Mouse (Mus musculus) ES-E14 (cell line): Measurements from ENCODE around the gene Dstn. TPM values are rescaled to one million over a fixed set of nuclear protein-coding genes. Genes with fewer than 3 reads are reported as not detected.
A peak's percentile ranks its signal among the peaks of the same experiment; 100 is the strongest.

ENCODE experiments used
- DNase-seq: peaks from one replicate; pipeline ENCODE4 v3.0.0-alpha.2; 2013; ENCODE audit warnings: low read depth, low spot score
- H3K27ac ChIP-seq: 2 replicates; pipeline ENCODE4 v1.5.1; 2012; ENCODE audit warnings: low read depth, mild to moderate bottlenecking, low read length, moderate library complexity, mixed read lengths; ENCODE audit not compliant: poor library complexity, insufficient read depth, severe bottlenecking
- H3K36me3 ChIP-seq: 2 replicates; pipeline ENCODE4 v1.6.1; 2012; ENCODE audit warnings: mild to moderate bottlenecking, low read length, moderate library complexity, mixed read lengths; ENCODE audit not compliant: control insufficient read depth, poor library complexity, insufficient read depth, severe bottlenecking
- H3K4me1 ChIP-seq, 2 experiments: fragments of 150-350 bp in 1 of 2; sonication (generic) in 1 of 2; 2 replicates each; pipeline ENCODE4 v1.6.1; 2012; ENCODE audit warnings: low read length in 2 of 2, mild to moderate bottlenecking in 1 of 2, mixed read lengths in 1 of 2; ENCODE audit not compliant: control insufficient read depth in 2 of 2, insufficient read depth in 2 of 2, poor library complexity in 1 of 2
- H3K4me3 ChIP-seq, 2 experiments: fragments of 150-350 bp in 1 of 2; sonication (generic) in 1 of 2; 2 replicates each; pipeline ENCODE4 v1.5.1; 2012; ENCODE audit warnings: low read length in 2 of 2, low read depth in 1 of 2, mild to moderate bottlenecking in 1 of 2, mixed read lengths in 1 of 2; ENCODE audit not compliant: insufficient read depth in 1 of 2, poor library complexity in 1 of 2, severe bottlenecking in 1 of 2
- H3K9ac ChIP-seq: 2 replicates; pipeline ENCODE4 v1.6.1; 2012; ENCODE audit warnings: low read depth, mild to moderate bottlenecking, low read length, mixed read lengths; ENCODE audit not compliant: poor library complexity, insufficient read depth, severe bottlenecking
- H3K9me3 ChIP-seq: fragments of 150-350 bp; sonication (generic); 2 replicates; pipeline ENCODE4 v1.6.1; 2012; ENCODE audit warnings: low read depth, mild to moderate bottlenecking, low read length; ENCODE audit not compliant: control insufficient read depth, insufficient read depth
- CHD2 ChIP-seq: IDR thresholded peaks from 2 replicates; pipeline ENCODE4 v1.6.1; 2014; ENCODE audit warnings: mild to moderate bottlenecking, low read depth, low read length, inconsistent platforms
- HCFC1 ChIP-seq: IDR thresholded peaks from 2 replicates; pipeline ENCODE4 v1.6.1; 2012; ENCODE audit warnings: low read length, inconsistent platforms, borderline replicate concordance; ENCODE audit not compliant: insufficient read depth
- MAFK ChIP-seq: IDR thresholded peaks from 2 replicates; pipeline ENCODE4 v1.6.1; 2014; ENCODE audit warnings: mild to moderate bottlenecking, low read depth, low read length, inconsistent platforms; ENCODE audit not compliant: insufficient read depth
- ZC3H11A ChIP-seq: IDR thresholded peaks from 2 replicates; pipeline ENCODE4 v1.6.1; 2012; ENCODE audit warnings: low read depth, mild to moderate bottlenecking, inconsistent platforms, low read length, borderline replicate concordance
- ZNF384 ChIP-seq: IDR thresholded peaks from 2 replicates; pipeline ENCODE4 v1.6.1; 2012; ENCODE audit warnings: low read depth, low read length, inconsistent platforms
- in situ Hi-C, 2 experiments: fragments of 600-800 bp; cut with MboI; formaldehyde crosslinking; loops; one replicate each; pipeline ENCODE4 v1.15.1; 2025; ENCODE audit warnings: low sequenced_read_pairs in 2 of 2, inconsistent platforms in 1 of 2; ENCODE audit not compliant: unreplicated experiment in 2 of 2
- total RNA-seq: library from RNA; depleted of rRNA; stranded (reverse); fragments of 300-350 nt; gene quantifications from 2 replicates; pipeline ENCODE4 v1.2.3, GENCODE M21; 2012; rRNA removed

Gene Dstn
- 272 and 391 TPM in 2 replicates for total RNA-seq

- H3K9me3 ChIP-seq, result no peaks in the 10 kb centered on the region
- in situ Hi-C loops, result no loop called here
- peak within 1 kb of the TSS; percentile 94 for H3K27ac ChIP-seq
- TF ChIP-seq MAFK (peak; percentile 85), CHD2 (peak; percentile 39; the same call in 1 of the 2 replicates), ZNF384 (peak; percentile 87), HCFC1 (no peak)
- peaks cover 2 to 8% of the 10 kb centered on the region in 2 experiments; a peak in 3 of 4 replicates for H3K4me1 ChIP-seq
- peak within 1 kb of the TSS; percentile 85 to 86 for H3K4me3 ChIP-seq
- H3K9ac ChIP-seq, result peak within 1 kb of the TSS; percentile 90
- peak; percentile 96 for DNase-seq
- peaks cover 2% of the 10 kb centered on the region; the same call in 1 of the 2 replicates for H3K36me3 ChIP-seq
These were observed at the start of gene Dstn for GRCm38 (mm10) chr2:143914760-143915599. TSS of gene Dstn (plus strand) at chr2:143915320.

- Histone ChIP-seq H3K9me3 (no peaks in the 10 kb centered on the region), H3K9ac (no peak overlapping the region), H3K27ac (no peak overlapping the region), H3K36me3 (no peaks in the 10 kb centered on the region), H3K4me3 (no peak overlapping the region), H3K4me1 (peaks cover 0 to 13% of the 10 kb centered on the region in 2 experiments; a peak in 1 of 4 replicates)
- TF ChIP-seq ZNF384, result no peak
- no peak for TF ChIP-seq MAFK
- no peak for TF ChIP-seq ZC3H11A
- TF ChIP-seq HCFC1, result no peak
- no peak for TF ChIP-seq CHD2
- DNase-seq, result peak; percentile 54
- in situ Hi-C loops, result no loop called here
These were observed 47.8 kb upstream of the Dstn start for GRCm38 (mm10) chr2:143867326-143867725.

GRCm38 (mm10) chr2:143870936-143871688 is 44.0 kb upstream of the Dstn start:
- H3K36me3 ChIP-seq, result no peaks in the 10 kb centered on the region
- no peak for DNase-seq
- H3K9me3 ChIP-seq, result no peaks in the 10 kb centered on the region
- H3K9ac ChIP-seq, result no peak overlapping the region
- no peak overlapping the region for H3K27ac ChIP-seq
- H3K4me1 ChIP-seq, result peaks cover 0 to 7% of the 10 kb centered on the region in 2 experiments; a peak in 1 of 4 replicates
- no peak for TF ChIP-seq ZC3H11A
- no peak for TF ChIP-seq CHD2
- in situ Hi-C loops, result no loop called here
- no peak overlapping the region for H3K4me3 ChIP-seq

GRCm38 (mm10) chr2:143876026-143876425 is 39.1 kb upstream of the Dstn start:
- H3K4me3 ChIP-seq, result no peak overlapping the region
- H3K36me3 ChIP-seq, result no peaks in the 10 kb centered on the region
- in situ Hi-C loops, result no loop called here
- no peak overlapping the region for H3K9ac ChIP-seq
- H3K4me1 ChIP-seq, result peaks cover 0 to 4% of the 10 kb centered on the region in 2 experiments; a peak in 1 of 4 replicates
- no peak for DNase-seq
- H3K9me3 ChIP-seq, result no peaks in the 10 kb centered on the region
- H3K27ac ChIP-seq, result no peak overlapping the region
- no peak for TF ChIP-seq ZC3H11A
- no peak for TF ChIP-seq MAFK
- TF ChIP-seq HCFC1, result no peak
- TF ChIP-seq CHD2, result no peak
- TF ChIP-seq ZNF384, result no peak
